Mouse (Mus musculus) ES-Bruce4 (cell line): Measurements from ENCODE around the gene Gdi1. TPM values are rescaled to one million over a fixed set of nuclear protein-coding genes. Genes with fewer than 3 reads are reported as not detected.

ENCODE experiments used
- H3K27ac ChIP-seq: 2 replicates; pipeline ENCODE4 v1.5.1; 2012; ENCODE audit warnings: low read length, inconsistent platforms; ENCODE audit not compliant: insufficient read depth
- H3K27me3 ChIP-seq: 2 replicates; pipeline ENCODE4 v1.6.1; 2012; ENCODE audit warnings: mild to moderate bottlenecking, low read length, inconsistent platforms; ENCODE audit not compliant: control insufficient read depth, poor library complexity, insufficient read depth, severe bottlenecking
- H3K36me3 ChIP-seq: 2 replicates; pipeline ENCODE4 v1.6.1; 2012; ENCODE audit warnings: inconsistent platforms, mild to moderate bottlenecking, low read length, moderate library complexity; ENCODE audit not compliant: control insufficient read depth, poor library complexity, insufficient read depth, severe bottlenecking
- H3K4me1 ChIP-seq: one replicate; pipeline ENCODE4 v1.8.1; 2011; ENCODE audit warnings: low read length; ENCODE audit not compliant: control insufficient read depth, insufficient read depth
- H3K4me3 ChIP-seq: 2 replicates; pipeline ENCODE4 v1.5.1; 2011; ENCODE audit warnings: low read depth, mild to moderate bottlenecking, low read length
- H3K9ac ChIP-seq: 2 replicates; pipeline ENCODE4 v1.6.1; 2012; ENCODE audit warnings: low read depth, mild to moderate bottlenecking, inconsistent platforms; ENCODE audit not compliant: poor library complexity, severe bottlenecking
- H3K9me3 ChIP-seq: replicated peaks from 2 replicates; pipeline ENCODE4 v1.6.1; 2012; ENCODE audit warnings: mild to moderate bottlenecking, low read length, inconsistent platforms; ENCODE audit not compliant: control insufficient read depth, poor library complexity, insufficient read depth, severe bottlenecking
- CTCF ChIP-seq: IDR thresholded peaks from one replicate; pipeline ENCODE4 v1.8.1; 2011; ENCODE audit warnings: low read depth, low read length
- EP300 ChIP-seq: IDR thresholded peaks from 2 replicates; pipeline ENCODE4 v1.6.1; 2011; ENCODE audit warnings: low read depth, low read length; ENCODE audit not compliant: insufficient read depth
- POLR2A ChIP-seq: IDR thresholded peaks from one replicate; pipeline ENCODE4 v1.8.1; 2011; ENCODE audit warnings: low read length; ENCODE audit not compliant: insufficient read depth
- polyA plus RNA-seq: library from polyadenylated mRNA; stranded (reverse); fragments of >200 nt; gene quantifications from 2 replicates; pipeline ENCODE4 v1.2.4, GENCODE M21; 2011; ENCODE audit warnings: low read depth; ENCODE audit not compliant: missing spikeins, insufficient read depth, insufficient read length

The Gdi1 gene
- polyA plus RNA-seq = 157 and 164 TPM in 2 replicates

- peak within 1 kb of the TSS; percentile 80 for H3K9ac ChIP-seq
- H3K9me3 ChIP-seq = no peaks in the 10 kb centered on the region
- H3K36me3 ChIP-seq = peaks cover 25% of the 10 kb centered on the region
- TF ChIP-seq POLR2A (peak; percentile 75), EP300 (0 out of 2 replicates have a peak, but pooled peaks have one; percentile 31), CTCF (no peak)
- no peaks in the 10 kb centered on the region for H3K4me1 ChIP-seq
- peak within 1 kb of the TSS; percentile 88 for H3K4me3 ChIP-seq
- no peaks in the 10 kb centered on the region for H3K27me3 ChIP-seq
- peak within 1 kb of the TSS; percentile 80 for H3K27ac ChIP-seq
These were observed at the start of gene Gdi1 for GRCm38 (mm10) chrX:74304867-74305700. TSS of gene Gdi1 (plus strand) at chrX:74304998.

- Histone ChIP-seq H3K27ac (no peak overlapping the region), H3K4me3 (no peak overlapping the region), H3K9me3 (no peaks in the 10 kb centered on the region), H3K9ac (no peak overlapping the region), H3K36me3 (peaks cover 17% of the 10 kb centered on the region), H3K4me1 (no peaks in the 10 kb centered on the region), H3K27me3 (no peaks in the 10 kb centered on the region)
- no peak for TF ChIP-seq CTCF
- TF ChIP-seq EP300 = no peak
- TF ChIP-seq POLR2A = no peak
These were observed 47.1 kb upstream of the Gdi1 start for GRCm38 (mm10) chrX:74257746-74258145.

GRCm38 (mm10) chrX:74269736-74270061 lies 35.1 kb upstream of the Gdi1 start:
- Histone ChIP-seq H3K9ac (peak overlapping the region; percentile 59), H3K27ac (peak overlapping the region; percentile 98), H3K4me3 (peak overlapping the region; percentile 94), H3K36me3 (peaks cover 20% of the 10 kb centered on the region), H3K4me1 (no peaks in the 10 kb centered on the region), H3K9me3 (no peaks in the 10 kb centered on the region), H3K27me3 (no peaks in the 10 kb centered on the region)
- TF ChIP-seq POLR2A (no peak), EP300 (no peak), CTCF (no peak)

- H3K4me1 ChIP-seq = no peaks in the 10 kb centered on the region
These were observed 34.5 kb upstream of the Gdi1 start, which contains the start of gene Rpl10 for GRCm38 (mm10) chrX:74270062-74270901. TSS of gene Rpl10 (plus strand) at chrX:74270812.

GRCm38 (mm10) chrX:74270902-74271551 lies 33.8 kb upstream of the Gdi1 start:
- TF ChIP-seq EP300 = no peak
- no peak for TF ChIP-seq POLR2A
- no peak for TF ChIP-seq CTCF
- no peaks in the 10 kb centered on the region for H3K4me1 ChIP-seq
- peak overlapping the region; percentile 58; the same call in 1 of the 2 replicates for H3K27ac ChIP-seq

More at GRCm38 (mm10) chrX:74270062-74270901, 34.5 kb upstream of the Gdi1 start, which contains the start of gene Rpl10:
- no peaks in the 10 kb centered on the region for H3K9me3 ChIP-seq
- H3K27ac ChIP-seq = peak within 1 kb of the TSS; percentile 98
- H3K9ac ChIP-seq = peak within 1 kb of the TSS; percentile 89
- H3K4me3 ChIP-seq = peak within 1 kb of the TSS; percentile 94
- H3K27me3 ChIP-seq = no peaks in the 10 kb centered on the region
- H3K36me3 ChIP-seq = peaks cover 20% of the 10 kb centered on the region
- TF ChIP-seq EP300 = 0 out of 2 replicates have a peak, but pooled peaks have one; percentile 27
- peak; percentile 83 for TF ChIP-seq POLR2A
- TF ChIP-seq CTCF = no peak

More at GRCm38 (mm10) chrX:74270902-74271551, 33.8 kb upstream of the Gdi1 start:
- Histone ChIP-seq H3K27me3 (no peaks in the 10 kb centered on the region), H3K4me3 (peak overlapping the region; percentile 94), H3K9me3 (no peaks in the 10 kb centered on the region), H3K9ac (peak overlapping the region; percentile 89), H3K36me3 (peaks cover 20% of the 10 kb centered on the region)
